Mouse (Mus musculus) heart, postnatal 0 days (tissue): ENCODE data around the gene Sec61a1. TPM values are rescaled to one million over a fixed set of nuclear protein-coding genes. Genes with fewer than 3 reads are reported as not detected.

Experiments used
- ATAC-seq: fragments of 200-750 bp; cut with Nextera tagmentation; 2 replicates; pipeline ENCODE4 v1.8.0; 2017; ENCODE audit warnings: low read depth, moderate number of reproducible peaks, moderate library complexity; ENCODE audit not compliant: insufficient read depth
- DNase-seq: peaks from one replicate; pipeline ENCODE4 v3.0.0-alpha.2; 2016; ENCODE audit warnings: low spot score
- H3K27ac ChIP-seq: fragments of 300-500 bp; sonication (generic); 2 replicates; pipeline ENCODE4 v1.5.1; 2014; ENCODE audit warnings: low read depth, mild to moderate bottlenecking
- H3K27me3 ChIP-seq: fragments of 300-500 bp; sonication (generic); 2 replicates; pipeline ENCODE4 v1.6.1; 2014; ENCODE audit warnings: low read length, mixed read lengths; ENCODE audit not compliant: control insufficient read depth, insufficient read depth
- H3K36me3 ChIP-seq: fragments of 300-500 bp; sonication (generic); replicated peaks from 2 replicates; pipeline ENCODE4 v1.6.1; 2014; ENCODE audit warnings: low read length, mixed read lengths; ENCODE audit not compliant: control insufficient read depth, insufficient read depth
- H3K4me1 ChIP-seq: fragments of 300-500 bp; sonication (generic); 2 replicates; pipeline ENCODE4 v1.6.1; 2014; ENCODE audit warnings: antibody characterized with exemption; ENCODE audit not compliant: control insufficient read depth, insufficient read depth
- H3K4me2 ChIP-seq: fragments of 300-500 bp; sonication (generic); 2 replicates; pipeline ENCODE4 v1.6.1; 2014; ENCODE audit warnings: low read depth, mild to moderate bottlenecking, low read length, moderate library complexity
- H3K4me3 ChIP-seq: fragments of 300-500 bp; sonication (generic); 2 replicates; pipeline ENCODE4 v1.5.1; 2014; ENCODE audit warnings: low read depth, low read length
- H3K9ac ChIP-seq: fragments of 300-500 bp; sonication (generic); replicated peaks from 2 replicates; pipeline ENCODE4 v1.6.1; 2014; ENCODE audit warnings: low read depth, low read length, mixed read lengths
- H3K9me3 ChIP-seq: fragments of 300-500 bp; sonication (generic); replicated peaks from 2 replicates; pipeline ENCODE4 v1.6.1; 2016; ENCODE audit warnings: low read length; ENCODE audit not compliant: control insufficient read depth
- CTCF ChIP-seq: IDR thresholded peaks from 2 replicates; pipeline ENCODE4 v1.5.1; 2016; ENCODE audit warnings: antibody characterized with exemption, control low read depth, low read depth
- EP300 ChIP-seq: IDR thresholded peaks from 2 replicates; pipeline ENCODE4 v1.6.1; 2016; ENCODE audit warnings: antibody characterized with exemption, low read depth
- WGBS: fragments of 180-500 bp; shearing (Covaris S2); extraction: QIAGEN DNeasy Blood & Tissue Kit; methylation state at CpG from one replicate; pipeline ENCODE4 v1.1.7; 2014; 5-methylcytosine and 5-hydroxymethylcytosine counted together
- polyA plus RNA-seq: library from polyadenylated mRNA; unstranded; fragments of >200 nt; fragmentation: Nextera tagmentation; extraction: Ambion mirVana; gene quantifications from 2 replicates; pipeline ENCODE4 v1.2.1, GENCODE M21; 2015
- total RNA-seq: library from RNA; depleted of rRNA; stranded (reverse); fragments of >200 nt; gene quantifications from 2 replicates; pipeline ENCODE4 v1.2.3, GENCODE M21; 2014; ENCODE audit warnings: low replicate concordance

The Sec61a1 gene
- total and polyA plus RNA-seq, 2 experiments from 2014 or later: 85.9 to 131 TPM

DNA sequence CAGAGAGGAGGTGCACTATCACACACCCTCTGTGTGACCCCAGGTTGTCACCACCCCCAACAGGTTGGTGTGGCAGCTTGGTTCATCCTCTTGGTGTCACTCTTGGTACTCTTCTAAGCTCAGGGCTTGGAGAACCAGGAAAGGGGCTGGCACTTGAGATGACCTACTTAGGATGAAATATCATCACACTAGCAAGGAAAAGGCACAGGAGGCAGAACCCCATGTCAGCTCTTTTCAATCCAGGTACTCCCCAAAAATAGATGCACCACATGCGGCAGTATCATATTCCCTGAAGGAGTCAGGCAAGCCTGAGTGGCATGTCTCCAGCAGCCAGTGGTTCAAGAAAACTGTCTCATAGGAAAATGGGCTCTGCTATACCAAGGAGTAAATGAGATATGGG, 39.4 kb upstream of the Sec61a1 start:
- no peak for DNase-seq
- Histone ChIP-seq H3K36me3 (no peaks in the 10 kb centered on the region), H3K9me3 (no peaks in the 10 kb centered on the region), H3K4me1 (no peaks in the 10 kb centered on the region), H3K9ac (no peak overlapping the region), H3K4me3 (no peak overlapping the region), H3K27me3 (no peaks in the 10 kb centered on the region), H3K27ac (no peak overlapping the region), H3K4me2 (no peak overlapping the region)
- 56% methylated on average over 1 of the region's 1 CpGs for WGBS
- no peak for ATAC-seq
- peak; percentile 14; the same call in 1 of the 2 replicates for TF ChIP-seq CTCF
- TF ChIP-seq EP300: no peak

DNA sequence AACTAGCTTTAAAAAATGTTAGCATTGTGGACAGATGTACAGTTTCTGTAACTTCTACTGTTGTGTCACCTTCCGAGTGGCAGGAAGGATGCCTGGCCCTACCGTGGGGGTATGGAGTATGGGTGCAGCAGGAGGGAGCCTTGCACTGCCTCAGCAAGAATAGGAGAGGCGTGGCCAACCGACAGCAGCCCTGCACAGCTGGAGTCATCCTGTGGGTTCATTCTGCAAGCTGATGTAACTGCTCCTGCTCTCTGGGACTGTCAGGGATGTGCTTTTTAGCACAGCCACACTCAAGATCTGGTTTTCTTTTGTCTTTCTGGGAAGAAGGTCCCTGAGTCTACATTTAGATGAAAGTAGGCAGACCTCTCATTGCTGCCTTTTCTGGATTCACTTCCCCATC, 38.8 kb upstream of the Sec61a1 start:
- no peaks in the 10 kb centered on the region for H3K27me3 ChIP-seq
- H3K27ac ChIP-seq: no peak overlapping the region
- WGBS: 16% methylated on average over 4 of the region's 4 CpGs
- ATAC-seq: no peak
- DNase-seq: no peak
- no peaks in the 10 kb centered on the region for H3K4me1 ChIP-seq
- H3K9me3 ChIP-seq: no peaks in the 10 kb centered on the region
- no peak for TF ChIP-seq CTCF
- no peak overlapping the region for H3K4me2 ChIP-seq
- H3K36me3 ChIP-seq: no peaks in the 10 kb centered on the region
- H3K9ac ChIP-seq: no peak overlapping the region
- H3K4me3 ChIP-seq: no peak overlapping the region

DNA sequence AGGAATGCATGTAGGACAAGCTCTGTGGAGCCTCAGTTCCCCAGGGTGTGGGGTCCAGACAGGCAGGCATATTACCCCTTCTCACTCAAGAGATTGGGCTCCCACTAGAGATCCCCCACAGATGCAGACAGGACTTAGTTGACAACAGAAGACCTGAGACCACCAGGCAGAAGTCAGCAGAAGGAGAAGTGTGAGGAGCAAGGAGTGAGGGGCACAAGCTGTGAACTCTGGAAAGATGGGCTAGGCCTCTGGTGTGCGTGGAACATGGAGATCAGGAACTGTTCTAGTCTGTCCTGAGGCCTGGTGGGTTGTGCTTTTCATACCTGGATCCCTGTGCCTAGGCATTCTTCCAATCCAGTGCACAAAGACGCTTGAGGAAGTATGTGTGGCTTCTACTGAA, 31.2 kb upstream of the Sec61a1 start:
- H3K27ac ChIP-seq: no peak overlapping the region
- WGBS: 75% methylated on average over 2 of the region's 2 CpGs

DNA sequence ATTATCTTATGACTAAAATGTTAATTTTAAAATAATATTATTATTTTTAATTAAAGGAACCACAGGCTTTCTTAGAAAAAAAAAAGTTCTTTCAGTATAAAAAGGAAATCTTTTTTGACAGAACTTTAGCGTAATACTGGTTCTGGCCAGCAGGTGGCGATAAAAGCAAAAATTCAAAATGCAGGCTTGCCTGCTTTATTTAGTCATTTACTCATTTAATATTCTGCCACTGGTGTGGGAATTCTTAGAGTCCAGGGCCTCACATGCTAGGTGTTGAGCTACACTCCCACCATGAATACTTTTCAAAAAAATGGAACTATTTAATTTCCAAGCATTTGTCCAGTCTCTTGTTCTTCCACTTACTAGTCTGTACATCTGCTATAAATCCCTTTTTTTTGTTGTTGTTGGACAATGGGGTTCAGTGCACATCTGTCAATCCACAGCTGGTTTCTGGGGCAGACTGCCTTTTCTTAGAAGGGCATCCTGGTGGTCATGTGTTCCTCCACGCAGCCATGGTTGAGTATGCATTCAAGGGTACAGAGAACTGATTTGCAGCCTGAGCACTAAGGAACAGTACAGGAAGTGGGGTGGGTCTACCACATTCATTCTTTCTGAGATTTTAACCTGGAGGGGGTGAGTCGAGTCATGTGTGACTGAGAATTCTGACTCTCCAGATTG, 30.6 kb upstream of the Sec61a1 start:
- no peak overlapping the region for H3K4me2 ChIP-seq
- WGBS: 27% methylated on average over 4 of the region's 4 CpGs
- H3K27me3 ChIP-seq: peaks cover 15% of the 10 kb centered on the region
- H3K4me1 ChIP-seq: no peaks in the 10 kb centered on the region; the same call in 1 of the 2 replicates
- no peak overlapping the region for H3K27ac ChIP-seq
- TF ChIP-seq EP300: no peak
- TF ChIP-seq CTCF: peak; percentile 67
- H3K4me3 ChIP-seq: no peak overlapping the region
- peak; percentile 33 for DNase-seq
- ATAC-seq: no peak
- H3K36me3 ChIP-seq: no peaks in the 10 kb centered on the region
- H3K9me3 ChIP-seq: no peaks in the 10 kb centered on the region
- H3K9ac ChIP-seq: no peak overlapping the region

More for the DNA sequence above, 31.2 kb upstream of the Sec61a1 start:
- DNase-seq (no peak), ATAC-seq (no peak)
- peaks cover 15% of the 10 kb centered on the region for H3K27me3 ChIP-seq
- no peak for TF ChIP-seq EP300
- TF ChIP-seq CTCF: no peak
- H3K4me3 ChIP-seq: no peak overlapping the region
- H3K36me3 ChIP-seq: no peaks in the 10 kb centered on the region
- H3K9ac ChIP-seq: no peak overlapping the region
- H3K9me3 ChIP-seq: no peaks in the 10 kb centered on the region
- H3K4me2 ChIP-seq: no peak overlapping the region
- H3K4me1 ChIP-seq: no peaks in the 10 kb centered on the region; the same call in 1 of the 2 replicates

DNA sequence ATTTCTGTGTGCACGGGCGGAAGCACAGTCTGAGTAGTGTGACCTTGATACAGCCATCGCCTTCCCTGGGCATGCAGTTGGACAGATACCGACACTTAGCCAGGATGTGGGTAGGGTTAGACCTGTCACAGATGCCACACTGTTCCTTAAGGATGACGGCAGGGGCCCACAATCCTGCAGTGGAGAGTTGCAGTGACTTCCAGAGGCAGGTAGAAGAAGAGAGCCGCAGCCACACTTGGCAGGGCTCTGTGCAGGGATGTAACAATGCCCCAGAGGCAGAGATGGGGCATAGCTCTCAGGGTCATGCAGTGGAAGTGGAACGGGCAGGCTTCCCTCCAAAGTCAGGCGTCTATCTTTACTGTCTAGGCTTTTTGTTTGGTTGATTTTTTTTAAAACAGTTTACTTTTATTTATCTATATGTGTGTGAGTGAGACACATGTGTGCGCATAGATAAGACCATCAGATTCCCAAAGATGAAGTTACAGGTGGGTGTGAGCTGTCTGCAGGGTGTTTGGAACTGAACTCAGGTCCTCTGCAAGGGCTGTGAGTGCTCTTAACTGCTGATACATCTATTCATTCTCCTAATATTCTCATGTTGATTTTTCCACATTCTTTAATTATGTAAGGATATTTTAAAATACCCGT, 29.8 kb upstream of the Sec61a1 start:
- H3K9me3 ChIP-seq: no peaks in the 10 kb centered on the region
- no peaks in the 10 kb centered on the region; the same call in 1 of the 2 replicates for H3K4me1 ChIP-seq
- DNase-seq (no peak), ATAC-seq (no peak)
- no peak overlapping the region for H3K27ac ChIP-seq
- no peak overlapping the region for H3K4me2 ChIP-seq
- peaks cover 15% of the 10 kb centered on the region for H3K27me3 ChIP-seq
- H3K9ac ChIP-seq: no peak overlapping the region
- no peak overlapping the region for H3K4me3 ChIP-seq
- TF ChIP-seq EP300 (no peak), CTCF (no peak)
- WGBS: 72% methylated on average over 10 of the region's 10 CpGs
- no peaks in the 10 kb centered on the region for H3K36me3 ChIP-seq

DNA sequence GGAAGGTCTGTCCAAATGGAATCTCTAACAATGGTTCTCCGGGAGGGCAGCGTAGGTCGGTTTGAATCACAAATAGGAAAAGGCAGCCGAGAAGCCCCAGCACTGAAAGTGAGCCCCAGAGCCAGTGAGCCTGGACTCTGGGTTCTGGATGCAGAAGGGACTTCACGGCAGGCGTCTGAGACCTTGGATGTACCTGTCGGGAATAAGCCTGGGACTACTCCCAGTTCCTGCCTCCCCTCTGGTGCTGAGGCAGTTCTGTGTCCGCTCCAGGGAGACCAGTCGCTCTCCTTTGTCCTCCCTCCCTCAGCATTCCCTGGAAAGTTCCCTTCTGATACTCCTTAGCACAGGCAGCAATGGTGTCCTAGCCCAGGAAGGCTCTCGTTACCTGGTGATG, 26.7 kb upstream of the Sec61a1 start:
- H3K27ac ChIP-seq: no peak overlapping the region
- no peak overlapping the region for H3K4me2 ChIP-seq
- ATAC-seq: no peak
- no peak overlapping the region for H3K4me3 ChIP-seq
- H3K9ac ChIP-seq: no peak overlapping the region
- no peaks in the 10 kb centered on the region for H3K36me3 ChIP-seq
- no peak for DNase-seq
- H3K4me1 ChIP-seq: no peaks in the 10 kb centered on the region; the same call in 1 of the 2 replicates
- H3K9me3 ChIP-seq: no peaks in the 10 kb centered on the region
- 26% methylated on average over 10 of the region's 10 CpGs for WGBS
- peaks cover 22% of the 10 kb centered on the region for H3K27me3 ChIP-seq
- no peak for TF ChIP-seq CTCF
- no peak for TF ChIP-seq EP300
